Mouse (Mus musculus) neural tube, embryonic 12.5 days (tissue): ENCODE data around the gene Hspb2. TPM values are rescaled to one million over a fixed set of nuclear protein-coding genes. Genes with fewer than 3 reads are reported as not detected.

ENCODE experiments used
- ATAC-seq: fragments of 200-750 bp; cut with Nextera tagmentation; 2 replicates; pipeline ENCODE4 v1.8.0; 2017; ENCODE audit warnings: low read depth, mild to moderate bottlenecking, moderate TSS enrichment, moderate library complexity; ENCODE audit not compliant: low FRiP score
- H3K27ac ChIP-seq: fragments of 300-500 bp; sonication (generic); 2 replicates; pipeline ENCODE4 v1.5.1; 2016
- H3K27me3 ChIP-seq: fragments of 300-500 bp; sonication (generic); replicated peaks from 2 replicates; pipeline ENCODE4 v1.6.1; 2016; ENCODE audit warnings: mild to moderate bottlenecking
- H3K36me3 ChIP-seq: fragments of 300-500 bp; sonication (generic); 2 replicates; pipeline ENCODE4 v1.6.1; 2016; ENCODE audit warnings: mild to moderate bottlenecking
- H3K4me1 ChIP-seq: fragments of 300-500 bp; sonication (generic); 2 replicates; pipeline ENCODE4 v1.6.1; 2016
- H3K4me2 ChIP-seq: fragments of 300-500 bp; sonication (generic); replicated peaks from 2 replicates; pipeline ENCODE4 v1.6.1; 2016; ENCODE audit warnings: mild to moderate bottlenecking
- H3K4me3 ChIP-seq: fragments of 300-500 bp; sonication (generic); 2 replicates; pipeline ENCODE4 v1.5.1; 2016
- H3K9ac ChIP-seq: fragments of 300-500 bp; sonication (generic); 2 replicates; pipeline ENCODE4 v1.6.1; 2016; ENCODE audit warnings: mild to moderate bottlenecking
- H3K9me3 ChIP-seq: fragments of 300-500 bp; sonication (generic); 2 replicates; pipeline ENCODE4 v1.6.1; 2016; ENCODE audit warnings: mild to moderate bottlenecking
- WGBS: fragments of 180-500 bp; shearing (Covaris S2); methylation state at CpG from one replicate; pipeline ENCODE4 v1.1.7; 2016; 5-methylcytosine and 5-hydroxymethylcytosine counted together
- polyA plus RNA-seq: library from polyadenylated mRNA; unstranded; fragments of >200 nt; fragmentation: Nextera tagmentation; extraction: Ambion mirVana; gene quantifications from 2 replicates; pipeline ENCODE4 v1.2.1, GENCODE M21; 2016

The Hspb2 gene
- polyA plus RNA-seq, 1 experiment from 2014 or later: 4.9 TPM

GRCm38 (mm10) chr9:50768107-50769002 is 16.2 kb upstream of the Hspb2 start, which contains the start of gene Fdxacb1:
Fdxacb1 (plus strand) TSS chr9:50768236.
- Histone ChIP-seq H3K4me2 (peak within 1 kb of the TSS; percentile 75), H3K36me3 (0 out of 2 replicates have a peak, but pooled peaks cover 4% of the 10 kb centered on the region), H3K4me1 (peaks cover 3% of the 10 kb centered on the region; the same call in 1 of the 2 replicates), H3K27me3 (no peaks in the 10 kb centered on the region), H3K4me3 (peak within 1 kb of the TSS; percentile 48), H3K9me3 (no peaks in the 10 kb centered on the region), H3K27ac (peak within 1 kb of the TSS; percentile 50; the same call in 1 of the 2 replicates), H3K9ac (peak within 1 kb of the TSS; percentile 59)
- 4% methylated on average over 59 of the region's 59 CpGs for WGBS
- ATAC-seq: peak; percentile 97

- no peaks in the 10 kb centered on the region for H3K9me3 ChIP-seq
- H3K4me1 ChIP-seq: peaks cover 3% of the 10 kb centered on the region; the same call in 1 of the 2 replicates
- peak overlapping the region; percentile 59 for H3K9ac ChIP-seq
- H3K27me3 ChIP-seq: no peaks in the 10 kb centered on the region
- WGBS: 6% methylated on average over 17 of the region's 17 CpGs
- no peak; the same call in none of the 2 replicates for ATAC-seq
- H3K36me3 ChIP-seq: 0 out of 2 replicates have a peak, but pooled peaks cover 4% of the 10 kb centered on the region
- H3K4me3 ChIP-seq: peak overlapping the region; percentile 48
- peak overlapping the region; percentile 75 for H3K4me2 ChIP-seq
- no peak overlapping the region for H3K27ac ChIP-seq
These were observed 15.5 kb upstream of the Hspb2 start for GRCm38 (mm10) chr9:50767531-50768106.

GRCm38 (mm10) chr9:50763331-50763730 is 11.2 kb upstream of the Hspb2 start:
- H3K9me3 ChIP-seq: no peaks in the 10 kb centered on the region
- no peaks in the 10 kb centered on the region for H3K4me1 ChIP-seq
- H3K27ac ChIP-seq: no peak overlapping the region
- no peaks in the 10 kb centered on the region for H3K27me3 ChIP-seq
- no peak overlapping the region for H3K9ac ChIP-seq
- H3K4me3 ChIP-seq: no peak overlapping the region
- 77% methylated on average over 1 of the region's 1 CpGs for WGBS
- ATAC-seq: no peak
- no peak overlapping the region for H3K4me2 ChIP-seq
- H3K36me3 ChIP-seq: no peaks in the 10 kb centered on the region

GRCm38 (mm10) chr9:50761520-50762243 is 9.5 kb upstream of the Hspb2 start:
- Histone ChIP-seq H3K4me2 (no peak overlapping the region), H3K36me3 (no peaks in the 10 kb centered on the region), H3K9ac (no peak overlapping the region), H3K27ac (no peak overlapping the region), H3K9me3 (no peaks in the 10 kb centered on the region), H3K27me3 (no peaks in the 10 kb centered on the region), H3K4me3 (no peak overlapping the region), H3K4me1 (no peaks in the 10 kb centered on the region)
- no peak for ATAC-seq
- 69% methylated on average over 6 of the region's 6 CpGs for WGBS

GRCm38 (mm10) chr9:50756711-50757110 is 4.6 kb upstream of the Hspb2 start:
- Histone ChIP-seq H3K4me3 (no peak overlapping the region), H3K4me2 (no peak overlapping the region), H3K4me1 (no peaks in the 10 kb centered on the region), H3K27ac (no peak overlapping the region), H3K9me3 (no peaks in the 10 kb centered on the region), H3K9ac (no peak overlapping the region), H3K36me3 (no peaks in the 10 kb centered on the region), H3K27me3 (no peaks in the 10 kb centered on the region)
- WGBS: 24% methylated on average over 5 of the region's 5 CpGs
- no peak for ATAC-seq

- H3K9ac ChIP-seq: no peak overlapping the region
- 74% methylated on average over 7 of the region's 7 CpGs for WGBS
- H3K36me3 ChIP-seq: no peaks in the 10 kb centered on the region
- no peaks in the 10 kb centered on the region for H3K9me3 ChIP-seq
- H3K4me3 ChIP-seq: no peak overlapping the region
- H3K4me1 ChIP-seq: no peaks in the 10 kb centered on the region
- H3K27ac ChIP-seq: no peak overlapping the region
- no peak for ATAC-seq
- no peak overlapping the region for H3K4me2 ChIP-seq
- H3K27me3 ChIP-seq: no peaks in the 10 kb centered on the region; the same call in 1 of the 2 replicates
These were observed 1.8 kb upstream of the Hspb2 start for GRCm38 (mm10) chr9:50753947-50754346.

- H3K27me3 ChIP-seq: no peaks in the 10 kb centered on the region; the same call in 1 of the 2 replicates
- no peak overlapping the region for H3K9ac ChIP-seq
- ATAC-seq: no peak
- no peaks in the 10 kb centered on the region for H3K4me1 ChIP-seq
- no peaks in the 10 kb centered on the region for H3K9me3 ChIP-seq
- no peak overlapping the region for H3K4me3 ChIP-seq
- no peak overlapping the region for H3K4me2 ChIP-seq
- 73% methylated on average over 17 of the region's 17 CpGs for WGBS
- no peak overlapping the region for H3K27ac ChIP-seq
- no peaks in the 10 kb centered on the region for H3K36me3 ChIP-seq
These were observed 846 bp upstream of the Hspb2 start for GRCm38 (mm10) chr9:50752784-50753615.

- H3K4me1 ChIP-seq: peaks cover under 1% of the 10 kb centered on the region; the same call in 1 of the 2 replicates
- 78% methylated on average over 22 of the region's 22 CpGs for WGBS
These were observed 831 bp downstream of the Hspb2 start, which contains the start of gene Cryab for GRCm38 (mm10) chr9:50751323-50751722. Cryab (plus strand) TSS chr9:50751325.

GRCm38 (mm10) chr9:50750706-50751105 is 1.4 kb downstream of the Hspb2 start:
- ATAC-seq: no peak
- Histone ChIP-seq H3K4me3 (no peak overlapping the region), H3K27me3 (no peaks in the 10 kb centered on the region; the same call in 1 of the 2 replicates), H3K36me3 (no peaks in the 10 kb centered on the region), H3K9ac (no peak overlapping the region), H3K9me3 (no peaks in the 10 kb centered on the region), H3K4me1 (peaks cover 7% of the 10 kb centered on the region; the same call in 1 of the 2 replicates), H3K4me2 (no peak overlapping the region), H3K27ac (no peak overlapping the region)
- WGBS: 72% methylated on average over 6 of the region's 6 CpGs

More at GRCm38 (mm10) chr9:50751323-50751722, 831 bp downstream of the Hspb2 start, which contains the start of gene Cryab:
- Histone ChIP-seq H3K27me3 (no peaks in the 10 kb centered on the region; the same call in 1 of the 2 replicates), H3K36me3 (no peaks in the 10 kb centered on the region), H3K4me2 (no peak within 1 kb of the TSS), H3K4me3 (no peak within 1 kb of the TSS), H3K27ac (no peak within 1 kb of the TSS), H3K9me3 (no peaks in the 10 kb centered on the region), H3K9ac (0 out of 2 replicates have a peak within 1 kb of the TSS, but pooled peaks have one; percentile 8)
- no peak for ATAC-seq

- H3K4me1 ChIP-seq: peaks cover 7% of the 10 kb centered on the region; the same call in 1 of the 2 replicates
- no peaks in the 10 kb centered on the region for H3K36me3 ChIP-seq
- no peaks in the 10 kb centered on the region for H3K9me3 ChIP-seq
- no peak for ATAC-seq
- WGBS: 2% methylated on average over 19 of the region's 19 CpGs
- H3K9ac ChIP-seq: 0 out of 2 replicates have a peak within 1 kb of the TSS, but pooled peaks have one; percentile 1
- H3K4me2 ChIP-seq: peak within 1 kb of the TSS; percentile 58
- H3K27me3 ChIP-seq: no peaks in the 10 kb centered on the region; the same call in 1 of the 2 replicates
- H3K27ac ChIP-seq: no peak within 1 kb of the TSS
- peak within 1 kb of the TSS; percentile 22 for H3K4me3 ChIP-seq
These were observed 5.9 kb downstream of the Hspb2 start, which contains the start of gene 2310030G06Rik for GRCm38 (mm10) chr9:50746214-50746677. 2310030G06Rik (minus strand) TSS chr9:50746536.

- no peak for ATAC-seq
- H3K9ac ChIP-seq: no peak overlapping the region
- 0 out of 2 replicates have a peak overlapping the region, but pooled peaks have one; percentile 22 for H3K4me3 ChIP-seq
- H3K9me3 ChIP-seq: no peaks in the 10 kb centered on the region
- H3K27ac ChIP-seq: no peak overlapping the region
- H3K4me1 ChIP-seq: peaks cover 7% of the 10 kb centered on the region; the same call in 1 of the 2 replicates
- 13% methylated on average over 7 of the region's 7 CpGs for WGBS
- no peaks in the 10 kb centered on the region; the same call in 1 of the 2 replicates for H3K27me3 ChIP-seq
- peak overlapping the region; percentile 58 for H3K4me2 ChIP-seq
- H3K36me3 ChIP-seq: no peaks in the 10 kb centered on the region
These were observed 6.3 kb downstream of the Hspb2 start for GRCm38 (mm10) chr9:50745806-50746205.
